Mouse (Mus musculus) T-cell, adult 66 days (primary cell): ENCODE results near the gene Setd4. TPM values are rescaled to one million over a fixed set of nuclear protein-coding genes. Genes with fewer than 3 reads are reported as not detected.

Experiments
- total RNA-seq, 2 experiments: library from RNA; stranded (reverse); gene quantifications; 3 replicates in 1 of 2; 4 replicates in 1 of 2; pipeline ENCODE4 v1.2.4; 2023

Setd4 gene
- 10 to 100 TPM; 15.2 to 21.6 TPM for total RNA-seq

DNA sequence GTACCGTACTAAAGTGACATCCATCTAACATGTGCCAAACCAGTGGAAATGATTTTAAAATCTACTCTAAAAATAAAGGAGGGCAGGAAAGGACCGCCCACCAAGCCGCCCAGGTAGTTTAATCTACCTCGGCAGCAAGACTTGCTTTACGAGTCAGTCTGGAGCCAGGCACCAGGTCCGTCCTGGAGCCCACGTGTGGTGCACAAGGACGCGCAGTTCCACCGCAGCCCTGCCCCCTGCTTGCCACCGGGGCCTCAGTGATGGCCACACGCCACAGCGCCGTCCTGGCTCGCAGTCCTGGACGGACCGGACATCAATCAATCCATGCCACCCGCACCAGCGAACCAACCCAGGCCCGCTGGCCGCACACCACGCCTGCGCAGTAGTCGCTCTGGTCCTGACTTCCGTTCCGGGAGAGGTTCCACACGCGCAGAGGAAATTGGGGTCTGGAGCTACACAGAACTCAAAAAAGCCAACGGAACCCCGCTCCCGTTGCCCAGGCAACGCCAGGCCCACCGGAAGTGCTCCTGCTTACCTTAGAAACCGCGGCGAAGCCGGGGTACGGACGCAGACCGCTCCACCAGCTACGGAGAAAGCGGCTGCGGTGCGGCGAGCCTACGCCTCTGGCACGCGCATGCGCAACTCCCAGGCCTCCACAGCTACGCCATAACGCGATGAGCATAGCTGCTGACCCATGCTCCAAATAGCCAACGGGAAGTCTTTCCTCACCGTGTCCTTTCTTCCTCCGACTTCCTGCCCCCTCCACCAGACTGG is at the start of gene Setd4:
Gene Setd4 (minus strand): TSS at position 625 of the 774 bp plus-strand sequence.

GRCm38 (mm10) chr16:93627761-93628400 is 24.0 kb upstream of the Setd4 start, which contains the start of gene Gm5678:
TSS of gene Gm5678 (plus strand) at chr16:93628097.

GRCm38 (mm10) chr16:93605553-93605952 is 1.7 kb upstream of the Setd4 start, which contains the start of gene Cbr1:
TSS of gene Cbr1 (plus strand) at chr16:93605853.

Other genes starting within 250 kb of the Setd4 start
- gene Cbr1, start 1.8 kb upstream of the Setd4 start, total RNA-seq, result 10 to 100 TPM; 28.9 to 30.7 TPM
- gene Gm5678, start 24.0 kb upstream of the Setd4 start, total RNA-seq, result 1 to 10 TPM; 1.3 to 1.4 TPM
- not detected for gene Cbr3, start 79.2 kb upstream of the Setd4 start, total RNA-seq
- 10 to 100 TPM; 75.1 to 88.7 TPM for gene Dop1b, start 107.8 kb upstream of the Setd4 start, total RNA-seq
- 100 to 1,000 TPM; 130 to 139 TPM for gene Morc3, start 228.1 kb upstream of the Setd4 start, total RNA-seq